Mouse (Mus musculus) embryonic fibroblast, embryonic 13.5 days (primary cell): ENCODE measurements around the gene Mast1. TPM values are rescaled to one million over a fixed set of nuclear protein-coding genes. Genes with fewer than 3 reads are reported as not detected.

Experiments used
- H3K27ac ChIP-seq: 2 replicates; pipeline ENCODE4 v1.5.1; 2012; ENCODE audit warnings: low read length, control low read depth, inconsistent platforms; ENCODE audit not compliant: insufficient read depth
- H3K4me1 ChIP-seq: 2 replicates; pipeline ENCODE4 v1.6.1; 2011; ENCODE audit warnings: low read length; ENCODE audit not compliant: control insufficient read depth, insufficient read depth
- H3K4me3 ChIP-seq: 2 replicates; pipeline ENCODE4 v1.5.1; 2011; ENCODE audit warnings: mild to moderate bottlenecking, control low read depth, low read length; ENCODE audit not compliant: insufficient read depth
- CTCF ChIP-seq: IDR thresholded peaks from 2 replicates; pipeline ENCODE4 v1.5.1; 2011; ENCODE audit warnings: mild to moderate bottlenecking, control low read depth, low read length, moderate library complexity, borderline replicate concordance; ENCODE audit not compliant: insufficient read depth
- POLR2A ChIP-seq: IDR thresholded peaks from 2 replicates; pipeline ENCODE4 v1.6.1; 2011; ENCODE audit warnings: low read depth, mild to moderate bottlenecking, control low read depth, low read length, moderate library complexity
- polyA plus RNA-seq: library from polyadenylated mRNA; stranded (reverse); fragments of >200 nt; gene quantifications from 2 replicates; pipeline ENCODE4 v1.2.4, GENCODE M21; 2011; ENCODE audit warnings: low read depth; ENCODE audit not compliant: missing spikeins, insufficient read length

Mast1 gene
- polyA plus RNA-seq, 1 experiment, result not detected

DNA sequence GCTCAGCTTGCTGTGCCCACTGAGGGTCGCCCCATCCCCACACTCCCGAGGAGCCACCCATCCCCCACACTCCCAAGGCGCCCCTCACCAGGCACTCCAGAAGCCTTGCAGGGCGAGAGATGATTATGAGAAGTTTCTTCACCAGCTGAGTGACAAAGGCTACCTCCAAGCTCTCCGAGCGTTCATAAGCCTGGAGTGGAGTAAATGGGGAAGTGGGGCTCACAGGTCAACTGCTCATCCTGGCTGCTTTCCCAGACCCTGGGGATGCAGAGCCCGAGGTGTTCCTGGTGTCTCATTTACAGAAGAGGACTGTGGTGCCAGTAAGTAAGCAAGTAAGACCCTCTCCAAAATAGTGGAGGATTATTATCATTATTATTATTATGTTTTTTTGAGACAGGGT is 11.6 kb downstream of the Mast1 start:
- H3K27ac ChIP-seq, result no peak overlapping the region
- no peak overlapping the region for H3K4me3 ChIP-seq
- peaks cover 5% of the 10 kb centered on the region for H3K4me1 ChIP-seq
- no peak for TF ChIP-seq CTCF
- TF ChIP-seq POLR2A, result no peak

GRCm38 (mm10) chr8:84921596-84921995 is 15.6 kb downstream of the Mast1 start:
- no peak for TF ChIP-seq POLR2A
- no peak for TF ChIP-seq CTCF
- Histone ChIP-seq H3K4me1 (peaks cover 5% of the 10 kb centered on the region), H3K27ac (no peak overlapping the region), H3K4me3 (no peak overlapping the region)

GRCm38 (mm10) chr8:84918646-84919045 is 18.5 kb downstream of the Mast1 start:
- H3K4me3 ChIP-seq, result no peak overlapping the region
- no peak overlapping the region for H3K27ac ChIP-seq
- peaks cover 5% of the 10 kb centered on the region for H3K4me1 ChIP-seq
- no peak for TF ChIP-seq CTCF
- no peak for TF ChIP-seq POLR2A

GRCm38 (mm10) chr8:84917781-84918180 is 19.4 kb downstream of the Mast1 start:
- peaks cover 5% of the 10 kb centered on the region for H3K4me1 ChIP-seq
- no peak overlapping the region for H3K27ac ChIP-seq
- H3K4me3 ChIP-seq, result no peak overlapping the region
- TF ChIP-seq POLR2A, result no peak
- no peak for TF ChIP-seq CTCF

- no peak for TF ChIP-seq CTCF
- no peak for TF ChIP-seq POLR2A
- Histone ChIP-seq H3K4me3 (no peak overlapping the region), H3K4me1 (no peaks in the 10 kb centered on the region), H3K27ac (no peak overlapping the region)
Measured at GRCm38 (mm10) chr8:84915269-84915668, 21.9 kb downstream of the Mast1 start.

GRCm38 (mm10) chr8:84913960-84914359 is 23.2 kb downstream of the Mast1 start:
- Histone ChIP-seq H3K4me3 (no peak overlapping the region), H3K27ac (no peak overlapping the region), H3K4me1 (no peaks in the 10 kb centered on the region)
- TF ChIP-seq CTCF, result no peak
- TF ChIP-seq POLR2A, result no peak

DNA sequence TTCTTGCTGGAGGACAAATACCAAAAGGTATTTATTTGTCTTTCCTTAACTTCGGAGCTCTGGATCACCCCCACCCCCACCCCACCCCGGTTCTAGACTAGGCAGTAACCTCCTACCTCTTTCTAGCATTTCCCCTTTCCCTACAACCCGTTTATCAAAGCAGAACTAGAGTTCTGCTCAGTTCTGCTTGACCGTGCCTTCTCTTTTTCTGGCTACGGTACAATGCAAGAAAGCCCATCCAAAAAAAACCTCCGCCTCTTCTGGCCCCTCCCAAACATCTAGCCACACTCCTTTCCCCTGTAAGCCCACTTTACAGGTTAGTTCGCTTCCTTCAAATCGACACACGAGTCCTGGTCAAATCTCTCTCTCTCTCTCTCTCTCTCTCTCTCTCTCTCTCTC is 23.7 kb downstream of the Mast1 start:
- no peaks in the 10 kb centered on the region for H3K4me1 ChIP-seq
- H3K4me3 ChIP-seq, result peak overlapping the region; percentile 25
- TF ChIP-seq POLR2A (no peak), CTCF (no peak)
- H3K27ac ChIP-seq, result no peak overlapping the region

DNA sequence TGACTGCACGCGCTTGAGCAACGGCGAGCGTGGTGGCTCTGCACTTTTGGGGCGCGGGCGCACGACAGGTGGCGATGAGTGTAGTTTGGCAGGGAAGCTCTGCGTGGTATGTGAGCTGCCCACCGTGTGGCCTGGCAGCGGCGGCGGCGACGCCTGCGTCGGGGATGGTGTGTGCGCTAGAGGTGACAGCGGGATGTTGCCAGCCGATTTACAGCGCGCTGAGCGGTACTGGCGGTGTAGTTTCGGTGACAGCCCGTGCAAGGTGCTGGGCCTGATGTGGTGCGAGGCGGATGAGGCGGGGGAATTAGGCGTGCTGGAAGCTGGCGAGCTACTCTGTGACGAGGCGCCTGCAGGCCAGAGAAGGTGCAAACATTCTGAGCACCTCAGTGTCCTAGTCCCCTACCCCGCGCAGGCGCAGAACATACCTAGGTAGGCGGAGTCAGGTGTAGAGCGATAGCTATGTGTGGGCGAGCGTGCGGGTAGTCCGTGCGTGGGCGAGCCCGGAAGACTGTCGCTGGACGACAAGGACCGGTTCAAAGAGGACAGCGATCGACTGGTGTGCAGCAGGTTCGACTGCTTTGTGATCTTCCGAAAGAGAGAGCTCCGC is 24.2 kb downstream of the Mast1 start:
- Histone ChIP-seq H3K4me3 (peak overlapping the region; percentile 25), H3K27ac (no peak overlapping the region), H3K4me1 (no peaks in the 10 kb centered on the region)
- peak; percentile 25; the same call in 1 of the 2 replicates for TF ChIP-seq POLR2A
- TF ChIP-seq CTCF, result no peak

- H3K27ac ChIP-seq, result no peak overlapping the region
- H3K4me3 ChIP-seq, result no peak overlapping the region
- H3K4me1 ChIP-seq, result no peaks in the 10 kb centered on the region
- no peak for TF ChIP-seq POLR2A
- no peak for TF ChIP-seq CTCF
Measured at GRCm38 (mm10) chr8:84912391-84912790, 24.8 kb downstream of the Mast1 start.

- no peak overlapping the region for H3K27ac ChIP-seq
- H3K4me1 ChIP-seq, result no peaks in the 10 kb centered on the region
- no peak overlapping the region for H3K4me3 ChIP-seq
- no peak for TF ChIP-seq CTCF
- TF ChIP-seq POLR2A, result no peak
Measured at GRCm38 (mm10) chr8:84911854-84912253, 25.3 kb downstream of the Mast1 start.
